Mouse (Mus musculus) E14TG2a.4 (cell line): ENCODE results near the gene Ptprn2.

Source experiments
- H3K27me3 ChIP-seq: 2 replicates; pipeline ENCODE4 v1.6.1; 2014; ENCODE audit warnings: low read length, control low read depth; ENCODE audit not compliant: insufficient read depth
- H3K36me3 ChIP-seq: 2 replicates; pipeline ENCODE4 v1.6.1; 2014; ENCODE audit warnings: low read length, control low read depth; ENCODE audit not compliant: insufficient read depth
- H3K4me1 ChIP-seq: replicated peaks from 2 replicates; pipeline ENCODE4 v1.6.1; 2014; ENCODE audit warnings: low read depth, low read length, control low read depth
- H3K4me3 ChIP-seq: replicated peaks from 2 replicates; pipeline ENCODE4 v1.5.1; 2014; ENCODE audit warnings: mild to moderate bottlenecking, low read length
- H3K9me3 ChIP-seq: 2 replicates; pipeline ENCODE4 v1.6.1; 2014; ENCODE audit warnings: low read length, control low read depth
- CTCF ChIP-seq: conservative IDR thresholded peaks from 2 replicates; pipeline ENCODE4 v1.5.1; 2014; ENCODE audit warnings: low read length
- NANOG ChIP-seq: IDR thresholded peaks from 2 replicates; pipeline ENCODE4 v1.6.1; 2014; ENCODE audit warnings: borderline replicate concordance, low read length, mixed read lengths
- POU5F1 ChIP-seq: IDR thresholded peaks from 2 replicates; pipeline ENCODE4 v1.6.1; 2014; ENCODE audit warnings: low read length, borderline replicate concordance

Ptprn2 gene

GRCm38 (mm10) chr12:116469096-116469495 lies 16.4 kb upstream of the Ptprn2 start:
- no peak for TF ChIP-seq NANOG
- TF ChIP-seq CTCF = no peak
- no peak for TF ChIP-seq POU5F1
- Histone ChIP-seq H3K27me3 (no peaks in the 10 kb centered on the region), H3K36me3 (peaks cover 12% of the 10 kb centered on the region), H3K4me1 (no peaks in the 10 kb centered on the region), H3K4me3 (no peak overlapping the region), H3K9me3 (no peaks in the 10 kb centered on the region)

- H3K4me1 ChIP-seq = no peaks in the 10 kb centered on the region
- H3K36me3 ChIP-seq = no peaks in the 10 kb centered on the region
- H3K9me3 ChIP-seq = no peaks in the 10 kb centered on the region
- no peak for TF ChIP-seq CTCF
- TF ChIP-seq POU5F1 = no peak
- no peak for TF ChIP-seq NANOG
- H3K4me3 ChIP-seq = no peak overlapping the region
- no peaks in the 10 kb centered on the region for H3K27me3 ChIP-seq
These were observed 12.3 kb upstream of the Ptprn2 start for GRCm38 (mm10) chr12:116473264-116473663.

- H3K4me3 ChIP-seq = no peak overlapping the region
- H3K36me3 ChIP-seq = no peaks in the 10 kb centered on the region
- H3K9me3 ChIP-seq = no peaks in the 10 kb centered on the region
- TF ChIP-seq NANOG (no peak), POU5F1 (no peak), CTCF (no peak)
- no peaks in the 10 kb centered on the region for H3K27me3 ChIP-seq
- H3K4me1 ChIP-seq = no peaks in the 10 kb centered on the region
These were observed 11.8 kb upstream of the Ptprn2 start for GRCm38 (mm10) chr12:116473761-116474160.

GRCm38 (mm10) chr12:116474676-116475075 lies 10.8 kb upstream of the Ptprn2 start:
- Histone ChIP-seq H3K4me1 (no peaks in the 10 kb centered on the region), H3K9me3 (no peaks in the 10 kb centered on the region), H3K27me3 (no peaks in the 10 kb centered on the region), H3K4me3 (no peak overlapping the region), H3K36me3 (no peaks in the 10 kb centered on the region)
- TF ChIP-seq CTCF (no peak), NANOG (no peak), POU5F1 (no peak)

GRCm38 (mm10) chr12:116478771-116479170 lies 6.7 kb upstream of the Ptprn2 start:
- no peak overlapping the region for H3K4me3 ChIP-seq
- TF ChIP-seq POU5F1 (no peak), CTCF (no peak), NANOG (no peak)
- H3K36me3 ChIP-seq = no peaks in the 10 kb centered on the region
- no peaks in the 10 kb centered on the region for H3K4me1 ChIP-seq
- H3K27me3 ChIP-seq = no peaks in the 10 kb centered on the region; the same call in 1 of the 2 replicates
- H3K9me3 ChIP-seq = no peaks in the 10 kb centered on the region

GRCm38 (mm10) chr12:116481921-116482320 lies 3.6 kb upstream of the Ptprn2 start:
- H3K27me3 ChIP-seq = peaks cover 20% of the 10 kb centered on the region
- H3K4me3 ChIP-seq = no peak overlapping the region
- no peaks in the 10 kb centered on the region for H3K9me3 ChIP-seq
- no peaks in the 10 kb centered on the region for H3K36me3 ChIP-seq
- no peak for TF ChIP-seq POU5F1
- TF ChIP-seq CTCF = no peak
- no peak for TF ChIP-seq NANOG
- peaks cover 13% of the 10 kb centered on the region for H3K4me1 ChIP-seq

- Histone ChIP-seq H3K27me3 (peaks cover 36% of the 10 kb centered on the region), H3K4me1 (peaks cover 13% of the 10 kb centered on the region), H3K4me3 (no peak overlapping the region), H3K36me3 (no peaks in the 10 kb centered on the region), H3K9me3 (no peaks in the 10 kb centered on the region)
- TF ChIP-seq POU5F1 (no peak), CTCF (no peak), NANOG (no peak)
These were observed 1.9 kb upstream of the Ptprn2 start for GRCm38 (mm10) chr12:116483581-116483980.

GRCm38 (mm10) chr12:116484991-116485390 lies 529 bp upstream of the Ptprn2 start:
- Histone ChIP-seq H3K36me3 (no peaks in the 10 kb centered on the region), H3K4me3 (peak overlapping the region; percentile 92), H3K27me3 (peaks cover 45% of the 10 kb centered on the region), H3K9me3 (no peaks in the 10 kb centered on the region), H3K4me1 (peaks cover 13% of the 10 kb centered on the region)
- TF ChIP-seq CTCF (no peak), POU5F1 (no peak), NANOG (no peak)

GRCm38 (mm10) chr12:116486404-116486730 lies 847 bp downstream of the Ptprn2 start:
- peak overlapping the region; percentile 92 for H3K4me3 ChIP-seq
- TF ChIP-seq CTCF (no peak), POU5F1 (no peak), NANOG (no peak)
- H3K36me3 ChIP-seq = no peaks in the 10 kb centered on the region
- H3K4me1 ChIP-seq = peaks cover 13% of the 10 kb centered on the region
- peaks cover 45% of the 10 kb centered on the region for H3K27me3 ChIP-seq
- no peaks in the 10 kb centered on the region for H3K9me3 ChIP-seq
